Mouse (Mus musculus) spleen, embryonic (tissue): ENCODE data around the gene Vmn1r84.

Experiments used
- CTCF ChIA-PET: fragments of 350-600 bp; sonication (Branson Sonifier 250); formaldehyde crosslinking; loops from one replicate; lab custom pipeline; 2022; lab: Charles Lee

Gene Vmn1r84

DNA sequence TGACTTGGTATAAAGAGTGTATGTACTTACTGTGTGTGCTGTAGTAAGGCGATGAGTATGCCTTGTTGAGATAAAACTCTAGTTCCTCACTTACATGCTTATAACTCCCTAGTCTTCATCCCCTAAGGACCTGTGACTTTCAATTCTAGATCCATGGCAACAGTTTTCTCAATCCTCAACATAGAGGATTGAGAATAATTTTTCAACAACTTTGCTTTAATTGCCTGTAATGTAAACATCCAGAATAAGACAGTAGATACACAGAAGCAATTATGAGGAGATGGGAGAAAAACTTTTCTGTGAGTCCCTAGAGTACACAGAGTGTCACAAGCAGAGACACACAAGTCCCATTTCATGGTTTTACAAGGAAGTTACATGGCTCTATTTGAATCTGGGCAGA is at the start of gene Vmn1r84:
TSS of gene Vmn1r84 (minus strand) at position 101 of the 400 bp plus-strand sequence.
- CTCF ChIA-PET: interaction anchor here (0.6 kb wide), 1 partner anchor 31 kb away, joined by 11 read pairs; no protein-coding TSS in a partner anchor

DNA sequence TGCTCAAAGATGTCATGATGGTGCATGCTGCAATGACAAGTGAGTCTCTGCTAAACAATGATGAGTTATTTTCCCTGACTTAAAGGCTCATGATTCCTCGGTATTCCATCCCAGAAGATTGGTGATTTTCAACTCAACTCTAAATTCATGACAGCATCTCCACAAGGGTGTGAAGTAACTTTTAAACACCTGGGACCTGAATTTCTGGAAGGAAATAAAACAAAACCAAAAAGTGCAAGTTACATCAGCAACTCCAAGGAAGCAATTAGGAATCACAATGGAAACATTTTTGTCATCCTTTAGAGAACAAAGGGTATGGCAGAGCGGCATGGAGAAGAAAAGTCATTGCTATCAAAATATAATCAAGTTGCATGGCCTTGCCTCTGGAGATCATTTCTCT is 39.7 kb downstream of the Vmn1r84 start, which contains the start of gene Vmn1r83:
TSS of gene Vmn1r83 (minus strand) at position 101 of the 400 bp plus-strand sequence.
- CTCF ChIA-PET: no interaction called here
